Mouse (Mus musculus) lung, embryonic 15.5 days (tissue): ENCODE data around the gene Hddc2. TPM values are rescaled to one million over a fixed set of nuclear protein-coding genes. Genes with fewer than 3 reads are reported as not detected.

Experiments used
- ATAC-seq: fragments of 200-750 bp; cut with Nextera tagmentation; 2 replicates; pipeline ENCODE4 v1.8.0; 2017; ENCODE audit warnings: moderate number of reproducible peaks, borderline replicate concordance; ENCODE audit not compliant: low FRiP score, low TSS enrichment; ENCODE audit errors: extremely low read depth
- H3K27ac ChIP-seq: fragments of 300-500 bp; sonication (generic); 2 replicates; pipeline ENCODE4 v1.5.1; 2015; ENCODE audit warnings: moderate library complexity, mild to moderate bottlenecking, inconsistent platforms
- H3K27me3 ChIP-seq: fragments of 300-500 bp; sonication (generic); 2 replicates; pipeline ENCODE4 v1.6.1; 2015; ENCODE audit warnings: inconsistent platforms
- H3K36me3 ChIP-seq: fragments of 300-500 bp; sonication (generic); 2 replicates; pipeline ENCODE4 v1.6.1; 2015; ENCODE audit warnings: inconsistent platforms
- H3K4me1 ChIP-seq: fragments of 300-500 bp; sonication (generic); 2 replicates; pipeline ENCODE4 v1.6.1; 2015; ENCODE audit warnings: inconsistent platforms
- H3K4me2 ChIP-seq: fragments of 300-500 bp; sonication (generic); 2 replicates; pipeline ENCODE4 v1.6.1; 2015; ENCODE audit warnings: inconsistent platforms, mild to moderate bottlenecking, moderate library complexity
- H3K4me3 ChIP-seq: fragments of 300-500 bp; sonication (generic); 2 replicates; pipeline ENCODE4 v1.5.1; 2015; ENCODE audit warnings: mild to moderate bottlenecking, inconsistent platforms
- H3K9ac ChIP-seq: fragments of 300-500 bp; sonication (generic); 2 replicates; pipeline ENCODE4 v1.6.1; 2015; ENCODE audit warnings: inconsistent platforms
- H3K9me3 ChIP-seq: fragments of 300-500 bp; sonication (generic); 2 replicates; pipeline ENCODE4 v1.6.1; 2016; ENCODE audit warnings: inconsistent platforms
- WGBS: fragments of 180-500 bp; shearing (Covaris S2); methylation state at CpG from one replicate; pipeline ENCODE4 v1.1.7; 2015; 5-methylcytosine and 5-hydroxymethylcytosine counted together
- polyA plus RNA-seq: library from polyadenylated mRNA; unstranded; fragments of >200 nt; fragmentation: Nextera tagmentation; extraction: Ambion mirVana; gene quantifications from 2 replicates; pipeline ENCODE4 v1.2.1, GENCODE M21; 2015

Hddc2 gene
- polyA plus RNA-seq = 55.1 and 56.5 TPM in 2 replicates

- Histone ChIP-seq H3K4me2 (peak within 1 kb of the TSS; percentile 62), H3K9ac (peak within 1 kb of the TSS; percentile 72), H3K9me3 (no peaks in the 10 kb centered on the region), H3K4me1 (peaks cover 4% of the 10 kb centered on the region), H3K36me3 (peaks cover 8% of the 10 kb centered on the region; the same call in 1 of the 2 replicates), H3K4me3 (peak within 1 kb of the TSS; percentile 64), H3K27ac (peak within 1 kb of the TSS; percentile 89), H3K27me3 (no peaks in the 10 kb centered on the region)
- peak; percentile 96 for ATAC-seq
- WGBS = 4% methylated on average over 39 of the region's 44 CpGs
Measured at GRCm38 (mm10) chr10:31312865-31313848, at the start of gene Hddc2. TSS of gene Hddc2 (plus strand) at chr10:31313383.

- H3K36me3 ChIP-seq = no peaks in the 10 kb centered on the region
- no peaks in the 10 kb centered on the region for H3K9me3 ChIP-seq
- H3K27ac ChIP-seq = no peak overlapping the region
- WGBS = 35% methylated on average over 2 of the region's 2 CpGs
- no peak for ATAC-seq
- H3K9ac ChIP-seq = no peak overlapping the region
- H3K4me3 ChIP-seq = no peak overlapping the region
- no peaks in the 10 kb centered on the region for H3K4me1 ChIP-seq
- no peaks in the 10 kb centered on the region for H3K27me3 ChIP-seq
- no peak overlapping the region for H3K4me2 ChIP-seq
Measured at GRCm38 (mm10) chr10:31272738-31273137, 40.4 kb upstream of the Hddc2 start.

- H3K27me3 ChIP-seq = no peaks in the 10 kb centered on the region
- ATAC-seq = no peak
- no peak overlapping the region for H3K4me2 ChIP-seq
- no peak overlapping the region for H3K4me3 ChIP-seq
- no peaks in the 10 kb centered on the region for H3K36me3 ChIP-seq
- no peaks in the 10 kb centered on the region for H3K4me1 ChIP-seq
- no peak overlapping the region for H3K27ac ChIP-seq
- WGBS = 60% methylated on average over 1 of the region's 1 CpGs
- H3K9ac ChIP-seq = no peak overlapping the region
- no peaks in the 10 kb centered on the region for H3K9me3 ChIP-seq
Measured at GRCm38 (mm10) chr10:31273171-31273570, 40.0 kb upstream of the Hddc2 start.

- Histone ChIP-seq H3K9me3 (no peaks in the 10 kb centered on the region), H3K4me1 (no peaks in the 10 kb centered on the region), H3K9ac (no peak overlapping the region), H3K36me3 (no peaks in the 10 kb centered on the region), H3K27me3 (no peaks in the 10 kb centered on the region), H3K27ac (no peak overlapping the region), H3K4me2 (no peak overlapping the region), H3K4me3 (no peak overlapping the region)
- no peak for ATAC-seq
Measured at GRCm38 (mm10) chr10:31287787-31288186, 25.4 kb upstream of the Hddc2 start.

GRCm38 (mm10) chr10:31288697-31289390 is 24.3 kb upstream of the Hddc2 start:
- Histone ChIP-seq H3K4me3 (no peak overlapping the region), H3K36me3 (no peaks in the 10 kb centered on the region), H3K9ac (no peak overlapping the region), H3K27ac (no peak overlapping the region), H3K4me2 (no peak overlapping the region), H3K4me1 (no peaks in the 10 kb centered on the region), H3K9me3 (no peaks in the 10 kb centered on the region), H3K27me3 (no peaks in the 10 kb centered on the region)
- 84% methylated on average over 4 of the region's 4 CpGs for WGBS
- no peak for ATAC-seq

- WGBS = 46% methylated on average over 5 of the region's 5 CpGs
- no peaks in the 10 kb centered on the region for H3K9me3 ChIP-seq
- H3K4me3 ChIP-seq = no peak overlapping the region
- no peaks in the 10 kb centered on the region for H3K27me3 ChIP-seq
- no peaks in the 10 kb centered on the region for H3K36me3 ChIP-seq
- no peak overlapping the region for H3K27ac ChIP-seq
- ATAC-seq = no peak
- no peaks in the 10 kb centered on the region for H3K4me1 ChIP-seq
- no peak overlapping the region for H3K4me2 ChIP-seq
- no peak overlapping the region for H3K9ac ChIP-seq
Measured at GRCm38 (mm10) chr10:31295705-31296104, 17.5 kb upstream of the Hddc2 start.

- H3K9ac ChIP-seq = no peak overlapping the region
- no peak overlapping the region for H3K27ac ChIP-seq
- no peaks in the 10 kb centered on the region for H3K27me3 ChIP-seq
- H3K4me3 ChIP-seq = no peak overlapping the region
- ATAC-seq = no peak
- no peaks in the 10 kb centered on the region for H3K36me3 ChIP-seq
- no peaks in the 10 kb centered on the region for H3K4me1 ChIP-seq
- 38% methylated on average over 1 of the region's 1 CpGs for WGBS
- no peak overlapping the region for H3K4me2 ChIP-seq
- H3K9me3 ChIP-seq = no peaks in the 10 kb centered on the region
Measured at GRCm38 (mm10) chr10:31296458-31296857, 16.7 kb upstream of the Hddc2 start.

- Histone ChIP-seq H3K36me3 (no peaks in the 10 kb centered on the region), H3K27ac (no peak overlapping the region), H3K4me3 (no peak overlapping the region), H3K27me3 (no peaks in the 10 kb centered on the region), H3K4me1 (no peaks in the 10 kb centered on the region), H3K9ac (no peak overlapping the region), H3K4me2 (no peak overlapping the region), H3K9me3 (no peaks in the 10 kb centered on the region)
- no peak for ATAC-seq
- WGBS = 73% methylated on average over 4 of the region's 4 CpGs
Measured at GRCm38 (mm10) chr10:31297106-31297505, 16.1 kb upstream of the Hddc2 start.

GRCm38 (mm10) chr10:31298263-31298662 is 14.9 kb upstream of the Hddc2 start:
- no peak overlapping the region for H3K4me3 ChIP-seq
- H3K4me1 ChIP-seq = no peaks in the 10 kb centered on the region
- H3K9ac ChIP-seq = no peak overlapping the region
- H3K9me3 ChIP-seq = no peaks in the 10 kb centered on the region
- no peak overlapping the region for H3K4me2 ChIP-seq
- no peak overlapping the region for H3K27ac ChIP-seq
- H3K27me3 ChIP-seq = no peaks in the 10 kb centered on the region
- no peaks in the 10 kb centered on the region for H3K36me3 ChIP-seq
- no peak for ATAC-seq
- WGBS = 68% methylated on average over 2 of the region's 2 CpGs

- H3K4me3 ChIP-seq = no peak overlapping the region
- no peak overlapping the region for H3K9ac ChIP-seq
- no peak for ATAC-seq
- no peaks in the 10 kb centered on the region for H3K36me3 ChIP-seq
- WGBS = 25% methylated on average over 6 of the region's 6 CpGs
- H3K4me1 ChIP-seq = no peaks in the 10 kb centered on the region
- no peak overlapping the region for H3K27ac ChIP-seq
- no peaks in the 10 kb centered on the region for H3K9me3 ChIP-seq
- no peaks in the 10 kb centered on the region for H3K27me3 ChIP-seq
- no peak overlapping the region for H3K4me2 ChIP-seq
Measured at GRCm38 (mm10) chr10:31298921-31299574, 14.1 kb upstream of the Hddc2 start.

- Histone ChIP-seq H3K27ac (no peak overlapping the region), H3K27me3 (no peaks in the 10 kb centered on the region)
Measured at GRCm38 (mm10) chr10:31300292-31300691, 12.9 kb upstream of the Hddc2 start.

More at GRCm38 (mm10) chr10:31300292-31300691, 12.9 kb upstream of the Hddc2 start:
- H3K9me3 ChIP-seq = no peaks in the 10 kb centered on the region
- no peak for ATAC-seq
- no peaks in the 10 kb centered on the region for H3K36me3 ChIP-seq
- no peak overlapping the region for H3K9ac ChIP-seq
- H3K4me2 ChIP-seq = no peak overlapping the region
- no peak overlapping the region for H3K4me3 ChIP-seq
- no peaks in the 10 kb centered on the region for H3K4me1 ChIP-seq
- 65% methylated on average over 1 of the region's 1 CpGs for WGBS
